Mouse (Mus musculus) cerebellum, adult 8-10 months (tissue): ENCODE measurements around the gene Adgrg1.
"Not testable (repeated sequence)": the region's sequence is repeated elsewhere in the genome, so short reads cannot be mapped to it uniquely, and the experiment has no call there.

Experiments
- DNase-seq: peaks from one replicate; pipeline ENCODE4 v3.0.0; 2022

Adgrg1 gene

GRCm38 (mm10) chr8:94996899-94997856 lies 22.6 kb downstream of the Adgrg1 start:
- no peak for DNase-seq

GRCm38 (mm10) chr8:94997857-94998243 lies 23.3 kb downstream of the Adgrg1 start:
- no peak for DNase-seq

- DNase-seq, result no peak
Measured at GRCm38 (mm10) chr8:94998431-94998830, 23.9 kb downstream of the Adgrg1 start.

GRCm38 (mm10) chr8:94999004-94999403 lies 24.5 kb downstream of the Adgrg1 start:
- no peak for DNase-seq

GRCm38 (mm10) chr8:94999956-95000355 lies 25.4 kb downstream of the Adgrg1 start:
- DNase-seq, result no peak

- DNase-seq, result no peak
Measured at GRCm38 (mm10) chr8:95000684-95001083, 26.1 kb downstream of the Adgrg1 start.

GRCm38 (mm10) chr8:95001165-95001564 lies 26.6 kb downstream of the Adgrg1 start:
- DNase-seq, result no peak

GRCm38 (mm10) chr8:95001655-95002054 lies 27.1 kb downstream of the Adgrg1 start:
- DNase-seq, result peak; percentile 70

GRCm38 (mm10) chr8:95002089-95002655 lies 27.6 kb downstream of the Adgrg1 start:
- DNase-seq, result no peak

- DNase-seq, result no peak
Measured at GRCm38 (mm10) chr8:95012442-95012919, 37.9 kb downstream of the Adgrg1 start.

- no peak for DNase-seq
Measured at GRCm38 (mm10) chr8:95015866-95016265, 41.3 kb downstream of the Adgrg1 start.

GRCm38 (mm10) chr8:95016684-95017083 lies 42.1 kb downstream of the Adgrg1 start:
- DNase-seq, result no peak

GRCm38 (mm10) chr8:95017451-95017850 lies 42.9 kb downstream of the Adgrg1 start, which contains the start of gene Adgrg3:
Adgrg3 (plus strand) TSS chr8:95017692.
- no peak for DNase-seq

- DNase-seq, result no peak
Measured at GRCm38 (mm10) chr8:95017969-95018635, 43.6 kb downstream of the Adgrg1 start.

- DNase-seq, result no peak
Measured at GRCm38 (mm10) chr8:95020293-95020777, 45.8 kb downstream of the Adgrg1 start.

GRCm38 (mm10) chr8:95020821-95021220 lies 46.3 kb downstream of the Adgrg1 start:
- no peak for DNase-seq

GRCm38 (mm10) chr8:95023201-95023600 lies 48.6 kb downstream of the Adgrg1 start:
- no peak for DNase-seq

GRCm38 (mm10) chr8:95024387-95024786 lies 49.8 kb downstream of the Adgrg1 start:
- DNase-seq, result no peak

- no peak for DNase-seq
Measured at GRCm38 (mm10) chr8:95025421-95025820, 50.9 kb downstream of the Adgrg1 start.

GRCm38 (mm10) chr8:95028391-95028790 lies 53.8 kb downstream of the Adgrg1 start:
- not testable (repeated sequence) for DNase-seq

GRCm38 (mm10) chr8:95037106-95037925 lies 62.8 kb downstream of the Adgrg1 start:
- no peak for DNase-seq
